Mouse (Mus musculus) 3134 (cell line): Measurements from ENCODE around the gene Arhgef15.
"Not testable (repeated sequence)": the region's sequence is repeated elsewhere in the genome, so short reads cannot be mapped to it uniquely, and the experiment has no call there.

Source experiments
- DNase-seq: peaks from one replicate; pipeline ENCODE4 v3.0.0-alpha.2; 2011; ENCODE audit warnings: low spot score; ENCODE audit not compliant: insufficient read length; ENCODE audit errors: extremely low read depth

Arhgef15 gene

GRCm38 (mm10) chr11:68957308-68957707 is at the start of gene Arhgef15:
TSS of gene Arhgef15 (minus strand) at chr11:68957480.
- DNase-seq = no peak

GRCm38 (mm10) chr11:69006575-69006974 is 49.3 kb upstream of the Arhgef15 start:
- DNase-seq = not testable (repeated sequence)

- no peak for DNase-seq
These were observed 47.9 kb upstream of the Arhgef15 start for GRCm38 (mm10) chr11:69005193-69005592.

GRCm38 (mm10) chr11:69003592-69003991 is 46.3 kb upstream of the Arhgef15 start:
- DNase-seq = no peak

- DNase-seq = not testable (repeated sequence)
These were observed 45.5 kb upstream of the Arhgef15 start for GRCm38 (mm10) chr11:69002782-69003181.

- DNase-seq = no peak
These were observed 39.8 kb upstream of the Arhgef15 start for GRCm38 (mm10) chr11:68997080-68997479.

GRCm38 (mm10) chr11:68994377-68994776 is 37.1 kb upstream of the Arhgef15 start:
- DNase-seq = no peak

- no peak for DNase-seq
These were observed 35.8 kb upstream of the Arhgef15 start for GRCm38 (mm10) chr11:68993122-68993521.

- DNase-seq = no peak
These were observed 31.1 kb upstream of the Arhgef15 start for GRCm38 (mm10) chr11:68988341-68988740.

- DNase-seq = no peak
These were observed 30.1 kb upstream of the Arhgef15 start for GRCm38 (mm10) chr11:68987365-68987882.

- DNase-seq = peak; percentile 39
These were observed 25.5 kb upstream of the Arhgef15 start for GRCm38 (mm10) chr11:68982639-68983369.

- DNase-seq = no peak
These were observed 23.6 kb upstream of the Arhgef15 start for GRCm38 (mm10) chr11:68980919-68981318.

- DNase-seq = no peak
These were observed 22.0 kb upstream of the Arhgef15 start for GRCm38 (mm10) chr11:68979320-68979733.

GRCm38 (mm10) chr11:68975601-68976000 is 18.3 kb upstream of the Arhgef15 start:
- DNase-seq = no peak

GRCm38 (mm10) chr11:68975085-68975484 is 17.8 kb upstream of the Arhgef15 start, which contains the start of gene Rangrf:
TSS of gene Rangrf (minus strand) at chr11:68975185.
- DNase-seq = no peak

- DNase-seq = no peak
These were observed 16.8 kb upstream of the Arhgef15 start for GRCm38 (mm10) chr11:68974059-68974450.

- peak; percentile 85 for DNase-seq
These were observed 16.2 kb upstream of the Arhgef15 start for GRCm38 (mm10) chr11:68973250-68974058.

GRCm38 (mm10) chr11:68970232-68970631 is 13.0 kb upstream of the Arhgef15 start:
- no peak for DNase-seq

- no peak for DNase-seq
These were observed 11.5 kb upstream of the Arhgef15 start for GRCm38 (mm10) chr11:68968752-68969151.

GRCm38 (mm10) chr11:68967337-68968282 is 10.3 kb upstream of the Arhgef15 start, which contains the start of gene Slc25a35:
TSS of gene Slc25a35 (plus strand) at chr11:68968131.
- peak; percentile 93 for DNase-seq
